19 mouse cellular contexts compared by ENCODE assay signal in the genomic region with DNA sequence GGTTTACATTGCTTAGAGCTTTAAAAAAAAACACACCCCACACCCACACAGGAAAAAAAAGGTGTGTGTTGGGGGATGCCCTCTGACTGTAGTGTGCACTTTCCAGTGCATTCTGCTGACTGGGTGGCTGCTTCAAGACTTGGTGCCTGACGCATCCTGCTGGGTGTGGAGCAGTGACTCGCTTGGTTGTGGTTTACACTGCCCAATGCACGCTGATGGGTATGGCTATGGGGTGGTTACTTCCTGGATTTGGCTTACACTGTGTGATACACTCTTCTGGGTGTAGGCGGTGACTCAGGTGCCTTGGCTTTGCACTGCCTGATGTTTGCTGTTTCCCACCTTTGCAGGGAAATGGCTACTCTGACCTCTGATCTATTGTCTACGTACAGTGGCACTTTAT. TPM values are rescaled to one million over a fixed set of nuclear protein-coding genes. Genes with fewer than 3 reads are reported as not detected.
DNase-seq lines count a peak whose midpoint lies in the region; ATAC-seq and TF ChIP-seq lines count a peak whose summit lies in the region.
"Had no signal": no experiment of that assay in that cellular context is flagged by ENCODE, and none has a peak within 500 bp of the region (broad histone marks: within the 10 kb centered on the region; RNA-seq: fewer than 3 reads in every experiment).

No protein-coding gene starts in this region.

- TF ChIP-seq CTCF in cerebellum, adult 2 months (IDR thresholded peaks at IDR 0.05; ENCODE audit: borderline replicate concordance, insufficient read depth, low read depth, low read length) = no peak

- TF ChIP-seq POLR2A in cerebellum, adult 2 months (IDR thresholded peaks at IDR 0.05; ENCODE audit: borderline replicate concordance, insufficient read depth, low read length) = no peak

- no peaks in the 10 kb centered on the region for H3K27me3 ChIP-seq in cerebellum, adult 2 months (ENCODE audit: control insufficient read depth, insufficient read depth, low read length)
- H3K27me3 ChIP-seq in forebrain, embryonic 11.5 days (ENCODE audit: control insufficient read depth, insufficient read depth, low read length) = no peaks in the 10 kb centered on the region
- H3K27me3 ChIP-seq: midbrain, embryonic 12.5 days; neural tube, embryonic 12.5 days had no signal

- H3K4me1 ChIP-seq in cerebellum, adult 2 months (ENCODE audit: control insufficient read depth, insufficient read depth, low read length) = no peaks in the 10 kb centered on the region
- H3K4me1 ChIP-seq in forebrain, embryonic 11.5 days (replicated peaks; ENCODE audit: control insufficient read depth, insufficient read depth, low read length) = no peaks in the 10 kb centered on the region
- H3K4me1 ChIP-seq: midbrain, embryonic 12.5 days; neural tube, embryonic 12.5 days had no signal

- no peak overlapping the region for H3K4me3 ChIP-seq in cerebellum, adult 2 months (replicated peaks; ENCODE audit: insufficient read depth, low read depth, low read length)
- H3K4me3 ChIP-seq in forebrain, embryonic 11.5 days (ENCODE audit: low read depth, low read length) = no peak overlapping the region
- H3K4me3 ChIP-seq: layer of hippocampus, adult 2 months; midbrain, embryonic 12.5 days; neural tube, embryonic 12.5 days had no signal

- H3K36me3 ChIP-seq in forebrain, embryonic 11.5 days (ENCODE audit: control insufficient read depth, insufficient read depth, low read length) = no peaks in the 10 kb centered on the region; the same call in 1 of the 2 replicates

- H3K4me2 ChIP-seq in forebrain, embryonic 11.5 days (ENCODE audit: low read depth, low read length, severe bottlenecking) = no peak overlapping the region
- H3K4me2 ChIP-seq: hindbrain, embryonic 14.5 days; midbrain, embryonic 12.5 days; neural tube, embryonic 12.5 days had no signal

- H3K9ac ChIP-seq in forebrain, embryonic 11.5 days (ENCODE audit: low read length) = no peak overlapping the region
- H3K9ac ChIP-seq: forebrain, postnatal 0 days; hindbrain, embryonic 14.5 days; midbrain, embryonic 12.5 days; neural tube, embryonic 12.5 days had no signal

- DNase-seq in 3134 (ENCODE audit: extremely low read depth, insufficient read length, low spot score) (peak; percentile 30), 416B (ENCODE audit: low read depth) (peak; percentile 70)
- no peak for DNase-seq in right cerebral cortex, adult 18-20 months
- DNase-seq in adrenal gland, postnatal 10 days = no peak
- DNase-seq in cerebellum, adult 2 months = no peak
- DNase-seq in forebrain, embryonic 11.5 days (ENCODE audit: low spot score) = no peak
- DNase-seq: cerebellum, adult 9-11 months; forebrain, postnatal 0 days; gastrocnemius, postnatal 14 days; lung, postnatal 10 days; retina, postnatal 1 day had no signal

- no peaks in the 10 kb centered on the region for H3K9me3 ChIP-seq in forebrain, embryonic 11.5 days (ENCODE audit: control insufficient read depth, low read length)
- H3K9me3 ChIP-seq: G1E; midbrain, embryonic 12.5 days; neural tube, embryonic 12.5 days had no signal

- ATAC-seq in activated CD4-positive, CD25-positive, alpha-beta regulatory T cell, adult 4 months = peak; percentile 98
- ATAC-seq in megakaryocyte-erythroid progenitor cell, adult 5-6 weeks (replicated peaks; ENCODE audit: low FRiP score, low TSS enrichment, poor library complexity, severe bottlenecking) = peak; percentile 33; the same call in 1 of the 2 replicates
- no peak for ATAC-seq in forebrain, embryonic 11.5 days (replicated peaks; ENCODE audit: low FRiP score)
- ATAC-seq: forebrain, postnatal 0 days had no signal

- 96% methylated on average over 5 of the region's 5 CpGs for WGBS in cerebellum, adult 2 months
- WGBS in forebrain, embryonic 11.5 days = 91% methylated on average over 5 of the region's 5 CpGs

- no peak overlapping the region for H3K27ac ChIP-seq in cerebellum, adult 2 months (ENCODE audit: insufficient read depth, low read length)
- H3K27ac ChIP-seq in forebrain, embryonic 11.5 days (ENCODE audit: low read depth, low read length) = no peak overlapping the region
- H3K27ac ChIP-seq: hindbrain, embryonic 14.5 days; layer of hippocampus, adult 2 months; midbrain, embryonic 12.5 days; neural tube, embryonic 12.5 days had no signal

RNA-seq across cellular contexts. Expression of a gene that starts 18.5 kb away (rescaled TPM):
- not detected for polyA plus RNA-seq in activated CD4-positive, CD25-positive, alpha-beta regulatory T cell, adult 4 months (2017; shearing (Covaris generic))
- not detected in 2 replicates for total RNA-seq in megakaryocyte-erythroid progenitor cell, adult 5-6 weeks (2014; fragmentation: Nextera tagmentation)
- not detected in 2 replicates for total RNA-seq in megakaryocyte-erythroid progenitor cell, adult 5-6 weeks (2017)
- 10 to 100 TPM; 13.1 to 17.2 TPM for total RNA-seq in adrenal gland, postnatal 10 days (2021)
- polyA plus RNA-seq in cerebellum, adult 2 months (2012; rRNA removed) = 97.8 and 103 TPM in 2 replicates
- polyA plus RNA-seq in forebrain, embryonic 11.5 days (2014; fragmentation: Nextera tagmentation; extraction: Ambion mirVana) = 6.8 and 7.1 TPM in 2 replicates
- total RNA-seq: gastrocnemius, postnatal 14 days; liver, adult 2 months had no signal
- polyA plus RNA-seq: G1E had no signal

Comparison
In these comparisons a context has a peak if more than half of its experiments do, and no peak if none do; other contexts are left out.
1. DNase-seq: peak in 3134 (single experiment) and 416B (single experiment); none in right cerebral cortex, adult 18-20 months (single experiment), adrenal gland, postnatal 10 days (single experiment), cerebellum, adult 2 months (0 of 2) and forebrain, embryonic 11.5 days (single experiment).
2. RNA of a gene that starts 18.5 kb away (polyA plus RNA-seq): 97.8 to 103 TPM in cerebellum, adult 2 months; 6.8 to 7.1 TPM in forebrain, embryonic 11.5 days and not detected in activated CD4-positive, CD25-positive, alpha-beta regulatory T cell, adult 4 months; every median in the first group is over 10 times any median in the second.